Comparison of ENCODE assay signal across 8 mouse cellular contexts in the genomic region with DNA sequence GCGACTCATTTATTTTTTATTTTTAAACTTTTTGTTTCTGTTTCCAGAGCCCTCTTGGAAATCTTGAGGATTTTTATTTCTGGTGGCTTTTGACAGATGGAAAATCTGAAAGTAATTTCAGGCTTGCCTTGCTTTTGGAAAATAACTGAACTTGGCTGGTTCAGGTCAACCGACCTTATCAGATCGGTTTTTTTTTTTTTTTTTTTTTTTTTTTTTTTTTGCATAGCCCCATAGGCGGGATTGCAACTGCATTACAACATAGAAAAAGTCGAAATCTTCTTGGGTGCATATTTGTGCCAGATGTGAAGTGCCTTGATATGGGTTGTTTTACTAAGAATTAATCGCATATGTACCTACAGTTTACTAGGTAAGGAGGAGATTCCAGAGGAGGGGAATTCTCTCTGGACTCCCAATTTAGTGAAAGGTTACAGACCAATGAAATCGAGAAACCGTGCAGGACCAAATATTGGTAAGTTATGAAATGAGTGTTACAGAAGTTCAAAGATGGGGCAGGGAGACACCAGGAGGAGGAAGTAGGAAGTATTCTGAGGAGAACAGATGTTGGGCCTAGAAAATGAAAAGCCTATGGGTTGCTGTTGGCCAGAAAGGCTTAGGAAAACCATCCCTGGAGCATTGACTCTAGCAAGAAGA. TPM values are rescaled to one million over a fixed set of nuclear protein-coding genes. Genes with fewer than 3 reads are reported as not detected.
DNase-seq lines count a peak whose midpoint lies in the region; ATAC-seq lines count a peak whose summit lies in the region.

No protein-coding gene starts in this region.

- no peaks in the 10 kb centered on the region for H3K36me3 ChIP-seq in lung, embryonic 15.5 days

- WGBS in lung, embryonic 15.5 days: 16% methylated on average over 8 of the region's 8 CpGs

- H3K27ac ChIP-seq in lung, embryonic 15.5 days: peak overlapping the region; percentile 98

- peaks cover 14% of the 10 kb centered on the region for H3K4me1 ChIP-seq in lung, embryonic 15.5 days

- no peaks in the 10 kb centered on the region for H3K9me3 ChIP-seq in lung, embryonic 15.5 days

- H3K9ac ChIP-seq in lung, embryonic 15.5 days: peak overlapping the region; percentile 92

- peak overlapping the region; percentile 96 for H3K4me3 ChIP-seq in lung, embryonic 15.5 days

- H3K27me3 ChIP-seq in lung, embryonic 15.5 days: no peaks in the 10 kb centered on the region

- intact Hi-C loops in heart, postnatal 10 days (cut with DNase I): no loop called here

- no peak for DNase-seq in lung, adult 18-20 months
- peak; percentile 31 for DNase-seq in c-Kit-positive CD71-positive TER-119-negative erythroid progenitor cells, embryonic 14.5 days (ENCODE audit: low read depth)
- peak; percentile 21 to 30 for DNase-seq in heart, postnatal 10 days
- DNase-seq in adrenal gland, postnatal 10 days: no peak
- no peak for DNase-seq in ovary, postnatal 36 days (ENCODE audit: low spot score)
- no peak for DNase-seq in layer of hippocampus, adult 9-11 months

- peak overlapping the region; percentile 76 for H3K4me2 ChIP-seq in lung, embryonic 15.5 days

- ATAC-seq in lung, embryonic 15.5 days (ENCODE audit: borderline replicate concordance, extremely low read depth, low FRiP score, low TSS enrichment): no peak
- ATAC-seq in megakaryocyte progenitor cell, adult 5-6 weeks (replicated peaks; ENCODE audit: poor library complexity): 0 out of 2 replicates have a peak, but pooled peaks have one; percentile 10

RNA-seq across cellular contexts. Expression of gene Ypel5, which starts 1.7 kb away (rescaled TPM):
- polyA plus RNA-seq in lung, embryonic 15.5 days (2015; fragmentation: Nextera tagmentation; extraction: Ambion mirVana): 43.9 and 44.2 TPM in 2 replicates
- 10 to 100 TPM; 38.4 to 46.2 TPM for total RNA-seq in heart, postnatal 10 days (2021)
- 37.1 and 39.7 TPM in 2 replicates for total RNA-seq in megakaryocyte progenitor cell, adult 5-6 weeks (2015)
- 37.0 and 52.3 TPM in 2 replicates for total RNA-seq in megakaryocyte progenitor cell, adult 5-6 weeks (2017)
- 10 to 100 TPM; 51.4 to 62.7 TPM for total RNA-seq in adrenal gland, postnatal 10 days (2021)

Comparison
In these comparisons a context has a peak if more than half of its experiments do, and no peak if none do; other contexts are left out.
1. DNase-seq: peak in c-Kit-positive CD71-positive TER-119-negative erythroid progenitor cells, embryonic 14.5 days (single experiment) and heart, postnatal 10 days (2 of 2); none in lung, adult 18-20 months (0 of 2), adrenal gland, postnatal 10 days (single experiment), ovary, postnatal 36 days (single experiment) and layer of hippocampus, adult 9-11 months (single experiment).